Mouse (Mus musculus) bone marrow macrophage, adult 2 months (primary cell): ENCODE data around the gene Snx30.

ENCODE experiments used
- CTCF ChIP-seq: IDR thresholded peaks from 2 replicates; pipeline ENCODE4 v1.5.1; 2012; ENCODE audit warnings: low read depth, mild to moderate bottlenecking, low read length, moderate library complexity
- POLR2A ChIP-seq: IDR thresholded peaks from 2 replicates; pipeline ENCODE4 v1.6.1; 2012; ENCODE audit warnings: mild to moderate bottlenecking, low read depth, low read length, borderline replicate concordance

- TF ChIP-seq CTCF (no peak), POLR2A (no peak)
These were observed 17.8 kb downstream of the Snx30 start for GRCm38 (mm10) chr4:59823470-59823869.
